Mouse (Mus musculus): Measurements from ENCODE around the gene Foxn2.
"Not testable (repeated sequence)": the region's sequence is repeated elsewhere in the genome, so short reads cannot be mapped to it uniquely, and the experiment has no call there.

Foxn2 gene

GRCm38 (mm10) chr17:88441432-88442174 lies 1.1 kb downstream of the Foxn2 start:
- peak; percentile 21 for DNase-seq (ENCODE audit: low spot score)

- DNase-seq (ENCODE audit: low spot score), result no peak
Measured at GRCm38 (mm10) chr17:88442661-88443060, 2.1 kb downstream of the Foxn2 start.

GRCm38 (mm10) chr17:88443186-88443585 lies 2.7 kb downstream of the Foxn2 start:
- no peak for DNase-seq (ENCODE audit: low spot score)

- DNase-seq (ENCODE audit: low spot score), result no peak
Measured at GRCm38 (mm10) chr17:88458079-88458478, 17.6 kb downstream of the Foxn2 start.

- no peak for DNase-seq (ENCODE audit: low spot score)
Measured at GRCm38 (mm10) chr17:88459516-88459915, 19.0 kb downstream of the Foxn2 start.

- no peak for DNase-seq (ENCODE audit: low spot score)
Measured at GRCm38 (mm10) chr17:88459916-88460901, 19.7 kb downstream of the Foxn2 start.

GRCm38 (mm10) chr17:88462658-88463057 lies 22.1 kb downstream of the Foxn2 start:
- no peak for DNase-seq (ENCODE audit: low spot score)

- no peak for DNase-seq (ENCODE audit: low spot score)
Measured at GRCm38 (mm10) chr17:88466591-88466990, 26.1 kb downstream of the Foxn2 start.

GRCm38 (mm10) chr17:88467696-88468095 lies 27.2 kb downstream of the Foxn2 start:
- DNase-seq (ENCODE audit: low spot score), result no peak

GRCm38 (mm10) chr17:88468655-88469398 lies 28.3 kb downstream of the Foxn2 start:
- not testable (repeated sequence) for DNase-seq (ENCODE audit: low spot score)

- DNase-seq (ENCODE audit: low spot score), result no peak
Measured at GRCm38 (mm10) chr17:88473766-88474165, 33.3 kb downstream of the Foxn2 start.

- no peak for DNase-seq (ENCODE audit: low spot score)
Measured at GRCm38 (mm10) chr17:88477165-88477564, 36.7 kb downstream of the Foxn2 start.

- no peak for DNase-seq (ENCODE audit: low spot score)
Measured at GRCm38 (mm10) chr17:88477699-88478098, 37.2 kb downstream of the Foxn2 start.

GRCm38 (mm10) chr17:88479040-88479439 lies 38.5 kb downstream of the Foxn2 start:
- no peak for DNase-seq (ENCODE audit: low spot score)

GRCm38 (mm10) chr17:88480369-88480768 lies 39.9 kb downstream of the Foxn2 start:
- DNase-seq (ENCODE audit: low spot score), result no peak

GRCm38 (mm10) chr17:88481062-88481461 lies 40.6 kb downstream of the Foxn2 start:
- DNase-seq (ENCODE audit: low spot score), result no peak

- DNase-seq (ENCODE audit: low spot score), result no peak
Measured at GRCm38 (mm10) chr17:88481587-88481986, 41.1 kb downstream of the Foxn2 start.

- DNase-seq (ENCODE audit: low spot score), result no peak
Measured at GRCm38 (mm10) chr17:88484539-88484938, 44.0 kb downstream of the Foxn2 start.

GRCm38 (mm10) chr17:88484951-88485350 lies 44.4 kb downstream of the Foxn2 start:
- no peak for DNase-seq (ENCODE audit: low spot score)

GRCm38 (mm10) chr17:88490546-88490945 lies 50.0 kb downstream of the Foxn2 start:
- DNase-seq (ENCODE audit: low spot score), result no peak

GRCm38 (mm10) chr17:88491366-88492106 lies 51.0 kb downstream of the Foxn2 start:
- no peak for DNase-seq (ENCODE audit: low spot score)

- DNase-seq (ENCODE audit: low spot score), result no peak
Measured at GRCm38 (mm10) chr17:88492107-88492460, 51.6 kb downstream of the Foxn2 start.
